Mouse (Mus musculus): ENCODE measurements at regions not wholly inside any gene's neighbourhood (a gene's known extent, or its start where the extent isn't known, plus 50 kb on each side); places are given as distances from the start of the nearest gene placed in this dataset.

DNA sequence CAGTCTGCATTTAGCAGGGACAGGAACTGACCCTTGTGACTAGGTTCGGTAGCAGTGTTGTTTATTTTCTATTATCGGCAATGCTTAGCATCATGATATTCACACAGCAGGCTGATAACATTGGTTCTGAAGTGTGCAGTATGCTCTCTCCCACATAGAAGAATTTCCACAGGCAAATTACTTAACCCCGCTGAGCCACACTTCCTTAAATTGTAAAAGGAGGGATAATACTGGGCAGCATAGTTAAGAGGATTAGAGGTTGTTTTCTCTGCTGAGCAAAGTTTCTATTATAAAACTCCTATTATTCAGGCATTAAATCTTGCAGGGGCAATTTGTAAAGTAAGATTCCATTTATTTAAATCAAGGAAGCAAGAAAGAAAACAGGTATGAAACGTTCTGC lies 489.4 kb upstream of the Arpp21 start:
- DNase-seq (ENCODE audit: low read depth, low spot score), result no peak

DNA sequence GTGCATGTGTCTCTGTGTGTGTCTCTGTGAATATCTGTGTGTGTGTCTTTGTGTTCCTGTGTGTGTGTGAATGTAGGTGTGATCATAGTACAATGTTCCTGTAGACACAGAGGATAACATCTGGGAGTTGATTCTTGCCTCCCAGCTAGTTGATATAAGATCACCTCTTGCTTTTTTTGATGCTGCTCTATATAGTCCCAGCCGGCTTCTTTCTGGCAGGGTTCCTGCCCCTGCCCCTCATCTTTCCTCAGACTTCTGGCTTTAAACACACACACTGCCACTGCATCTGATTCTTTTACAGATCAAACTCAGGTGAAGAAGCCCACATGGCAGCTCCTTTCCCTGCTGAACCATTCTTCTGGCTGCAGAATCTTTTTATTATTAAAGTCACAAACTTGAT lies 487.6 kb upstream of the Arpp21 start:
- no peak for DNase-seq (ENCODE audit: low read depth, low spot score)

DNA sequence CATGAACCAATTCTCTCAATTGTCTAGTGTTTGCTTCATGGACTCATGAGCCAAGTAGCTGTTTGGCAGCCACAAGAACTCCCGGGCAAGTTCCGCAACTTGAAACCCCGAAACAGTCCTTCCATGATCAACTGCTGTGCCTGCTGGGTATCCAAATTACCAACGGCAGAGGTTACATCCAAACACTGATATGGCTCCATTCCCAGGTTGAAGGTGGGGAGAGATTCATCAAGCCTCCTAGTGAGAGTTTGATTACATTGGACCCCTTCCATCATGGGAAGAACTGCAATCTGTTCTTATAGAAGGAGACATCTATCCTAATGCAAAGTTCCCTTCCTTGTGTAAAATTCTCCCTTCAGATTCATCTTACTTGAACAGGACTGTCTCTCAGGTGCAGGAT lies 486.8 kb upstream of the Arpp21 start:
- no peak for DNase-seq (ENCODE audit: low read depth, low spot score)

DNA sequence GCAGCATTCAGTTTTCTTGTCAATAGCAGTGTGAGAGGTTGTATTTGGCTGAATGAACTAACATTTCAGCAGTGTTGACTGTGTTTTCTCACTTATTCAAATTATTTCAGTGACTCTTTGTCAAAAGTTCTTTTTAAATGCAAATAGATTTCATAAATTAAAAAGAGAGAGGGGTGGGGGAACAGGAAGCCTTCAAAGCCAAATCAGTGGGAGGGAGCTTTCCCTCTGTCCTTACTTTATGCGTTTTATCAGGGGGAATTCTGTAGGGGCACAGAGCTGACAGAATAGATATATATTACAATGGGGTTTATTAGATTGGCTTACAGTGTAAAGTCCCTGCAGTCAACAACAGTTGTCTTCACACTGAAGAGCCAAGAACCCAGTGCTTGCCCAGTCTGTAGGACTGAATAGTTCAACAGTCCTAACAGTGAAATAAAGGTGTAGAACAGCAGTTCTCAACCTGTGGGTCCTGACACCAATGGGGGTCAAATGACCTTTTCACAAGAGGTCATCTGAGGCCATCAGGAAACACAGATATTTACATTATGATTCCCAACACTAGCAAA lies 479.5 kb upstream of the Arpp21 start:
- DNase-seq (ENCODE audit: low read depth, low spot score), result no peak

DNA sequence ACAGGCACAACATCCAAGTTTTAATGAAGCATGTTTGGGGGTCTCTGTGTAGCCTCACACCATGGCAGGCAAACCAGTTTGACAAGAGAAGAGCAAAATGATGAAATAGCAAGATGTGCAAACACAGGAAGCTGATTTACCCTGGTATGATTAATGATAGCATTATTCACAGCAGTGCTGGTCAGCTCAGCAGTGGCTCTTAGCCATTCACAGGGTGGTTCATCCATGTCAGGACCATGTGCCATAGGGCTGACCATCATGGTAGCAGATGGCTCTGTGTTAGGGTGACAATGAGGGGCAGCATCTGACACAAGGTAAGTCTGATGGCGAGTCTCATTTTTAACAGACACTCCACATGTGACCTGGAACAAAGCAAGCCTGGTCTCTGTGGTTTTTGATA lies 443.1 kb upstream of the Arpp21 start:
- DNase-seq (ENCODE audit: low read depth, low spot score), result no peak

DNA sequence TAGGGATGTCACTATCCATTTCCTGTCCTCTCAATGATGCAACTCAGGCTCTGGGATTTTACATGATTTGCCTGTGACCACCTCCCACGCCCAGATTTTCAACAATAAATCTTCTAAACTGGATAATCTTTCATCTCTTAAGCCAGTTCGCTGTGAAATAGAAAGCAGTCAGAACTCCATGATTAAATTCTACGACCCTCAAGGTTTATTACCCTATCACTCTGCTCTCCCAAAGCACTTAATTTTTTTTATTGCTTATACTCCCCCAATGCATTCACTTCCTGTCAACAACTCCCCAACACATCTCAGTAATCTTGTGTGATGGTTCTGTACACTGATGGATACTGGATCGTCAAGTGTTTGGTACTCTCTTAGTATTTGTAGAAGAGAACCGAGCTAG lies 439.5 kb upstream of the Arpp21 start:
- no peak for DNase-seq (ENCODE audit: low read depth, low spot score)

All from 3T3-L1 (cell line).